Mouse (Mus musculus) E14TG2a.4 (cell line): ENCODE data around the gene Sytl3.

Source experiments
- CTCF ChIP-seq: conservative IDR thresholded peaks from 2 replicates; pipeline ENCODE4 v1.5.1; 2014; ENCODE audit warnings: low read length
- NANOG ChIP-seq: IDR thresholded peaks from 2 replicates; pipeline ENCODE4 v1.6.1; 2014; ENCODE audit warnings: borderline replicate concordance, low read length, mixed read lengths
- POU5F1 ChIP-seq: IDR thresholded peaks from 2 replicates; pipeline ENCODE4 v1.6.1; 2014; ENCODE audit warnings: low read length, borderline replicate concordance

GRCm38 (mm10) chr17:6636861-6637260 is 22.0 kb upstream of the Sytl3 start:
- TF ChIP-seq CTCF: no peak
- no peak for TF ChIP-seq POU5F1
- no peak for TF ChIP-seq NANOG
